Mouse (Mus musculus): Measurements from ENCODE around the gene Tmem30b. TPM values are rescaled to one million over a fixed set of nuclear protein-coding genes. Genes with fewer than 3 reads are reported as not detected.
"Not testable (repeated sequence)": the region's sequence is repeated elsewhere in the genome, so short reads cannot be mapped to it uniquely, and the experiment has no call there.

The Tmem30b gene
- polyA plus RNA-seq, 1 experiment from 2014 or later = 15.2 TPM

DNA sequence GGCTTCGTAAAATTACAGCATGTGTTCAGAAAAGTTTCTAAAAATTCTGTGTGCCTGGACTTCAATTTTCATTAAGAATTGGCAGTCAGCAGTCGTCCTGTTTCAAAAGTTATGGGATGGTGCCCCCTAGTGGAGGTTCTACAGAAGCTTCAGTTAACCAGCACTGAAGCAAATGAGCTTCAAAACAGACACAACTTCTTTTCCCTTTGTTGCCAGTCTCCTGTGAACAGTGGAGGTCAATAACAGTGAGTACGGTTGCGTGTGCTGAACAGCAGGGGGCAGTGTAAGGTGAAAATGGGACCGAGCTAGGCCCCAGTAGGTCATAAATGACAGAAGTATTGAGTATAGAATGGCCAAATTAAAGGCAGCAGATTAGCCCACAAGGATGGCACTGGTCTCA is 8.0 kb upstream of the Tmem30b start:
- WGBS = 3% methylated on average over 5 of the region's 5 CpGs
- Histone ChIP-seq H3K27me3 (no peaks in the 10 kb centered on the region; the same call in 1 of the 2 replicates), H3K9ac (no peak overlapping the region), H3K4me3 (no peak overlapping the region), H3K27ac (no peak overlapping the region), H3K9me3 (no peaks in the 10 kb centered on the region), H3K36me3 (no peaks in the 10 kb centered on the region), H3K4me2 (replicated peaks) (no peak overlapping the region), H3K4me1 (no peaks in the 10 kb centered on the region)
- ATAC-seq (ENCODE audit: insufficient number of reproducible peaks, insufficient read depth, low FRiP score, low TSS enrichment) = 0 out of 2 replicates have a peak, but pooled peaks have one; percentile 10

- ATAC-seq (ENCODE audit: insufficient number of reproducible peaks, insufficient read depth, low FRiP score, low TSS enrichment) = no peak
- H3K9ac ChIP-seq = no peak overlapping the region
- H3K4me1 ChIP-seq = 0 out of 2 replicates have a peak, but pooled peaks cover 3% of the 10 kb centered on the region
- H3K27ac ChIP-seq = no peak overlapping the region
- no peaks in the 10 kb centered on the region for H3K36me3 ChIP-seq
- no peak overlapping the region for H3K4me2 ChIP-seq (replicated peaks)
- 74% methylated on average over 8 of the region's 8 CpGs for WGBS
- H3K9me3 ChIP-seq = no peaks in the 10 kb centered on the region
- no peak overlapping the region for H3K4me3 ChIP-seq
- H3K27me3 ChIP-seq = peaks cover 35% of the 10 kb centered on the region
Observed at GRCm38 (mm10) chr12:73548259-73548658, 2.1 kb upstream of the Tmem30b start.

- 34% methylated on average over 10 of the region's 10 CpGs for WGBS
- Histone ChIP-seq H3K4me3 (no peak overlapping the region), H3K27me3 (peaks cover 35% of the 10 kb centered on the region), H3K36me3 (no peaks in the 10 kb centered on the region), H3K27ac (no peak overlapping the region), H3K9ac (no peak overlapping the region), H3K9me3 (no peaks in the 10 kb centered on the region), H3K4me2 (replicated peaks) (no peak overlapping the region), H3K4me1 (0 out of 2 replicates have a peak, but pooled peaks cover 3% of the 10 kb centered on the region)
- ATAC-seq (ENCODE audit: insufficient number of reproducible peaks, insufficient read depth, low FRiP score, low TSS enrichment) = no peak
Observed at GRCm38 (mm10) chr12:73547646-73548045, 1.5 kb upstream of the Tmem30b start.

DNA sequence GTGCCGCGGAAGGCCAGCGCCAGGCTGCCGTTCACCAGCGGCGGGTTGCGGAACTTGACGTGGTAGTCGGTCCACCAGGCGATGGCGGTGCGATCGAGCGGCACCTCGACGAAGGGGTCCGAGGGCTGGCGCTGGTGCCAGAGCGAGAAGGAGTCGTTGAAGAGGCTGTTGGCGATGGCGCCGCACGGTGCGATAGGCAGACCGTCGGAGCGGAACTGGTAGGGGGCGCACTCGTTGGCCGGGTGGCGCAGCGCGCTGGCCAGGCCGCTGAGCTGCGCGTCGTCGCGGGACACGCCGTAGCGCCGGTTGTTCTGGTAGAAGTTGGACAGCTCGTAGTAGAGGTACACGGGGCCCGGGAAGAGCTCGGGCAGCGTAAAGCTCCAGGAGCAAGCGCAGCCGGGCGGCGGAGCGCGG is 513 bp downstream of the Tmem30b start:
- Histone ChIP-seq H3K9ac (peak overlapping the region; percentile 67), H3K4me2 (replicated peaks) (peak overlapping the region; percentile 76), H3K27ac (peak overlapping the region; percentile 50), H3K4me1 (peaks cover 9% of the 10 kb centered on the region; the same call in 1 of the 2 replicates), H3K36me3 (no peaks in the 10 kb centered on the region), H3K4me3 (peak overlapping the region; percentile 54), H3K9me3 (no peaks in the 10 kb centered on the region), H3K27me3 (peaks cover 35% of the 10 kb centered on the region)
- ATAC-seq (ENCODE audit: insufficient number of reproducible peaks, insufficient read depth, low FRiP score, low TSS enrichment) = peak; percentile 13; the same call in 1 of the 2 replicates
- whole genome bisulfite sequencing = under 1% methylated on average over 55 of the region's 55 CpGs

- Histone ChIP-seq H3K4me2 (replicated peaks) (peak overlapping the region; percentile 76), H3K4me1 (peaks cover 9% of the 10 kb centered on the region; the same call in 1 of the 2 replicates), H3K4me3 (peak overlapping the region; percentile 54), H3K27me3 (peaks cover 35% of the 10 kb centered on the region), H3K9ac (peak overlapping the region; percentile 67), H3K27ac (0 out of 2 replicates have a peak overlapping the region, but pooled peaks have one; percentile 50), H3K9me3 (no peaks in the 10 kb centered on the region), H3K36me3 (no peaks in the 10 kb centered on the region)
- ATAC-seq (ENCODE audit: insufficient number of reproducible peaks, insufficient read depth, low FRiP score, low TSS enrichment) = no peak
- WGBS = 14% methylated on average over 48 of the region's 48 CpGs
Observed at GRCm38 (mm10) chr12:73544736-73545671, 1.2 kb downstream of the Tmem30b start.

DNA sequence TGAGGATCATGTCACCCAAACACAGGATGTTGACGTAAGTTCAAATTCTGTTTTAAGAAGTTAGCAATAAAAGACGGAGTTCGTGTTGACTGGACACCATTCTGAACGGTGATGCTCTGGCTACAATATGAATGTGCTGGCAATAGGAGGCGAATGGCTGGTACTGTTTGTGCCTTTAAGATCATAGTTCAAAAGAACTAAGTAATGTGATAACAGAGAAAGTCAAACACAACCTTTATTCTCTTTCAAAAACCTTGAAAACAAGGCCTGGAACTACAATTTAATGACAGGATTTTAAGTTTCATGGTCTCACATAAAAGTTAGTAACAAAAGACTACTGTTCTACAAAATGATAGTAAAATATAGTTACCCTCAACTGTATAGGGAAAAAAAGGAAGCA is 3.0 kb downstream of the Tmem30b start:
- Histone ChIP-seq H3K4me1 (peaks cover 15% of the 10 kb centered on the region; the same call in 1 of the 2 replicates), H3K9me3 (no peaks in the 10 kb centered on the region), H3K27ac (no peak overlapping the region), H3K4me3 (no peak overlapping the region), H3K27me3 (peaks cover 29% of the 10 kb centered on the region), H3K36me3 (no peaks in the 10 kb centered on the region), H3K4me2 (replicated peaks) (no peak overlapping the region), H3K9ac (no peak overlapping the region)
- ATAC-seq (ENCODE audit: insufficient number of reproducible peaks, insufficient read depth, low FRiP score, low TSS enrichment) = no peak
- 61% methylated on average over 5 of the region's 5 CpGs for WGBS

DNA sequence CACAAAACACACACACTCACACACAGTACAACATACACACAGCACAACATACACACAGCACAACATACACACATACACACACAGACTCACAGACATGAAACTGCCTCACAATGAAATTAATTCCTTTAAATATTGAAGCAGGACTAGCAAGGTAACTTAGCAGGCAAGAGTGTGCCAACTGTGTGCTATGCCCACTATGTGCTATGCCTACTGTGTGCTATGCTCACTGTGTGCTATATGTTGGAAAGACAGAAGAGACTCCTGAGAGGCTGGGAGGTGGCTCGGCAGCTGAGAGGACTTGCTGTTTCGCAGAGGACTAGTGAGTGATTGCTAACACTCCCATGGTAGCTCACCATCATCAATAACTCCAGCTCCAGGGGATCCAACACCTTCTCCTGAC is 5.8 kb downstream of the Tmem30b start:
- no peak overlapping the region for H3K4me3 ChIP-seq
- 97% methylated on average over 2 of the region's 2 CpGs for WGBS
- H3K9ac ChIP-seq = no peak overlapping the region
- H3K4me2 ChIP-seq (replicated peaks) = no peak overlapping the region
- H3K4me1 ChIP-seq = peaks cover 11% of the 10 kb centered on the region; the same call in 1 of the 2 replicates
- peaks cover 12% of the 10 kb centered on the region for H3K27me3 ChIP-seq
- no peak overlapping the region for H3K27ac ChIP-seq
- no peaks in the 10 kb centered on the region for H3K36me3 ChIP-seq
- ATAC-seq (ENCODE audit: insufficient number of reproducible peaks, insufficient read depth, low FRiP score, low TSS enrichment) = no peak
- H3K9me3 ChIP-seq = no peaks in the 10 kb centered on the region

GRCm38 (mm10) chr12:73539151-73539550 is 7.0 kb downstream of the Tmem30b start:
- Histone ChIP-seq H3K4me3 (peak overlapping the region; percentile 12; the same call in 1 of the 2 replicates), H3K27ac (no peak overlapping the region), H3K4me2 (replicated peaks) (0 out of 2 replicates have a peak overlapping the region, but pooled peaks have one; percentile 13), H3K9me3 (no peaks in the 10 kb centered on the region), H3K9ac (no peak overlapping the region), H3K36me3 (no peaks in the 10 kb centered on the region), H3K4me1 (peaks cover 11% of the 10 kb centered on the region; the same call in 1 of the 2 replicates), H3K27me3 (no peaks in the 10 kb centered on the region)
- no peak for ATAC-seq (ENCODE audit: insufficient number of reproducible peaks, insufficient read depth, low FRiP score, low TSS enrichment)
- 15% methylated on average over 2 of the region's 2 CpGs for WGBS

DNA sequence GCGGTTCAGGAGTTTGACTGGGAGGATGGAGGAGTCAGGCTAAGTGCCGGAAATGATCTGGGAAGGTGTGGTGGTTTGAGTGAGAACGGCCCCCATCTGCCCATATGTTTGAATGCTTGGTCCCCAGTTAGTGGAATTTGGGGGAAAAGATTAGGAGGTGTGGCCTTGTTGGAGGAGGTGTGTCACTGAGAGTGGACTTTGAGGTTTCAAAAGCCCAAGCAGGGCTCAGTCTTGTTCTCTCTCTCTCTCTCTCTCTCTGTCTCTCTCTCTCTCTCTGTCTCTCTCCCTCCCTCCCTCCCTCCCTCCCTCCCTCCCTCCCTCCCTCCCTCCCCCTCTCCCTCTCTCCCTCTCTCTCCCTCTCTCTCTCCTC is 8.1 kb downstream of the Tmem30b start:
- H3K4me1 ChIP-seq = peaks cover 11% of the 10 kb centered on the region; the same call in 1 of the 2 replicates
- ATAC-seq (ENCODE audit: insufficient number of reproducible peaks, insufficient read depth, low FRiP score, low TSS enrichment); H3K27me3 ChIP-seq; H3K9me3 ChIP-seq; H3K36me3 ChIP-seq; H3K4me3 ChIP-seq; H3K27ac ChIP-seq; H3K4me2 ChIP-seq (replicated peaks); H3K9ac ChIP-seq: not testable (repeated sequence)
- 51% methylated on average over 3 of the region's 3 CpGs for WGBS

DNA sequence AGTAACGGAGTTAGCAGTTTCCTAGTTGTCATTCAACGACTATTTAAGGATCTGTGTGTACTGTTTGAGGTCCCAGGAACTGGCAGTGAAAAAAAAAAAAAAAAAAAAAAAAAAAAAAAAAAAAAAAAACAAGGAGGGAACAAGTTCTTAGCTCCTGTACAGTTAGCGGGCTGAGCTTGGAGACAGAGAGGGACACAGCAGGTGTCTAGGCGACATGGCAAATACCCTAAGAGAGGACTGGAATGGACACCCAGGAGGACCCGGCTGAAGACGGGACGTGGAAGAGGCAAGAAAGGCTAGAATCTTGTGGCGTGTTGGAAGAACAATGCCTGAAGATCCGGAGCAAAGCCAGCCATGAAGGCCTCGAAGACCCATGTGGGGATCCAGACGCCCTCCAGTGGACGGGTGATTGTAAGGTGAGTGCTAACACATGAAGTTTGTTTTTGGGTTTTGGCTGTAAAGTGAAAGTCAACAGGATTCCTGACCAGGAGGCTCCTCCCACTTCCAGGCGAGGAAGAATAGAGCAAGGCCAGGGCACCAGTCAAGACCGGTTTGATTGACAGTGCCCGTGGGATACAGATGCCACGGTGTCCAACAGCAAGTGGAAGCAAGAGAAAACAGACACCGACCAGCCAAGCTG is 8.6 kb downstream of the Tmem30b start:
- Histone ChIP-seq H3K4me3 (no peak overlapping the region), H3K36me3 (no peaks in the 10 kb centered on the region)
- no peak for ATAC-seq (ENCODE audit: insufficient number of reproducible peaks, insufficient read depth, low FRiP score, low TSS enrichment)

GRCm38 (mm10) chr12:73534591-73534990 is 11.6 kb downstream of the Tmem30b start:
- Histone ChIP-seq H3K4me3 (no peak overlapping the region), H3K9me3 (no peaks in the 10 kb centered on the region), H3K36me3 (no peaks in the 10 kb centered on the region), H3K27me3 (no peaks in the 10 kb centered on the region), H3K4me2 (replicated peaks) (no peak overlapping the region), H3K4me1 (peaks cover 8% of the 10 kb centered on the region; the same call in 1 of the 2 replicates), H3K27ac (no peak overlapping the region), H3K9ac (no peak overlapping the region)
- ATAC-seq (ENCODE audit: insufficient number of reproducible peaks, insufficient read depth, low FRiP score, low TSS enrichment) = no peak
- 13% methylated on average over 9 of the region's 9 CpGs for WGBS

More for the DNA sequence above, 8.6 kb downstream of the Tmem30b start:
- no peaks in the 10 kb centered on the region for H3K27me3 ChIP-seq
- H3K4me2 ChIP-seq (replicated peaks) = no peak overlapping the region
- H3K9me3 ChIP-seq = no peaks in the 10 kb centered on the region
- H3K9ac ChIP-seq = no peak overlapping the region
- peaks cover 11% of the 10 kb centered on the region; the same call in 1 of the 2 replicates for H3K4me1 ChIP-seq
- H3K27ac ChIP-seq = no peak overlapping the region
- WGBS = 30% methylated on average over 17 of the region's 17 CpGs
